Mouse (Mus musculus) embryonic facial prominence, embryonic 14.5 days (tissue): ENCODE measurements around the gene Tnfaip3. TPM values are rescaled to one million over a fixed set of nuclear protein-coding genes. Genes with fewer than 3 reads are reported as not detected.

Source experiments
- ATAC-seq: fragments of 200-750 bp; cut with Nextera tagmentation; 2 replicates; pipeline ENCODE4 v1.8.0; 2017; ENCODE audit warnings: low read depth, moderate number of reproducible peaks, moderate TSS enrichment
- DNase-seq: peaks from one replicate; pipeline ENCODE4 v3.0.0-alpha.2; 2015; ENCODE audit warnings: low spot score
- H3K27ac ChIP-seq: fragments of 300-500 bp; sonication (generic); replicated peaks from 2 replicates; pipeline ENCODE4 v1.5.1; 2014; ENCODE audit warnings: low read depth, mild to moderate bottlenecking, low read length, moderate library complexity
- H3K27me3 ChIP-seq: fragments of 300-500 bp; sonication (generic); replicated peaks from 2 replicates; pipeline ENCODE4 v1.6.1; 2014; ENCODE audit warnings: low read length; ENCODE audit not compliant: control insufficient read depth, insufficient read depth
- H3K36me3 ChIP-seq: fragments of 300-500 bp; sonication (generic); 2 replicates; pipeline ENCODE4 v1.6.1; 2014; ENCODE audit warnings: low read length, mixed read lengths; ENCODE audit not compliant: control insufficient read depth, insufficient read depth
- H3K4me1 ChIP-seq: fragments of 300-500 bp; sonication (generic); 2 replicates; pipeline ENCODE4 v1.6.1; 2014; ENCODE audit warnings: antibody characterized with exemption, low read length; ENCODE audit not compliant: control insufficient read depth, insufficient read depth
- H3K4me2 ChIP-seq: fragments of 300-500 bp; sonication (generic); 2 replicates; pipeline ENCODE4 v1.6.1; 2014; ENCODE audit warnings: low read depth, mild to moderate bottlenecking, low read length, moderate library complexity, mixed read lengths
- H3K4me3 ChIP-seq: fragments of 300-500 bp; sonication (generic); 2 replicates; pipeline ENCODE4 v1.5.1; 2014; ENCODE audit warnings: low read depth, mild to moderate bottlenecking, low read length
- H3K9ac ChIP-seq: fragments of 300-500 bp; sonication (generic); 2 replicates; pipeline ENCODE4 v1.6.1; 2014; ENCODE audit warnings: low read depth, mild to moderate bottlenecking, low read length, moderate library complexity, mixed read lengths
- H3K9me3 ChIP-seq: fragments of 300-500 bp; sonication (generic); 2 replicates; pipeline ENCODE4 v1.6.1; 2016; ENCODE audit warnings: low read length; ENCODE audit not compliant: control insufficient read depth
- WGBS: fragments of 180-500 bp; shearing (Covaris S2); extraction: QIAGEN DNeasy Blood & Tissue Kit; methylation state at CpG from one replicate; pipeline ENCODE4 v1.1.7; 2014; 5-methylcytosine and 5-hydroxymethylcytosine counted together
- polyA plus RNA-seq: library from polyadenylated mRNA; unstranded; fragments of >200 nt; fragmentation: Nextera tagmentation; extraction: Ambion mirVana; gene quantifications from 2 replicates; pipeline ENCODE4 v1.2.1, GENCODE M21; 2014

Gene Tnfaip3
- polyA plus RNA-seq, 1 experiment from 2014 or later, result 4.7 TPM

DNA sequence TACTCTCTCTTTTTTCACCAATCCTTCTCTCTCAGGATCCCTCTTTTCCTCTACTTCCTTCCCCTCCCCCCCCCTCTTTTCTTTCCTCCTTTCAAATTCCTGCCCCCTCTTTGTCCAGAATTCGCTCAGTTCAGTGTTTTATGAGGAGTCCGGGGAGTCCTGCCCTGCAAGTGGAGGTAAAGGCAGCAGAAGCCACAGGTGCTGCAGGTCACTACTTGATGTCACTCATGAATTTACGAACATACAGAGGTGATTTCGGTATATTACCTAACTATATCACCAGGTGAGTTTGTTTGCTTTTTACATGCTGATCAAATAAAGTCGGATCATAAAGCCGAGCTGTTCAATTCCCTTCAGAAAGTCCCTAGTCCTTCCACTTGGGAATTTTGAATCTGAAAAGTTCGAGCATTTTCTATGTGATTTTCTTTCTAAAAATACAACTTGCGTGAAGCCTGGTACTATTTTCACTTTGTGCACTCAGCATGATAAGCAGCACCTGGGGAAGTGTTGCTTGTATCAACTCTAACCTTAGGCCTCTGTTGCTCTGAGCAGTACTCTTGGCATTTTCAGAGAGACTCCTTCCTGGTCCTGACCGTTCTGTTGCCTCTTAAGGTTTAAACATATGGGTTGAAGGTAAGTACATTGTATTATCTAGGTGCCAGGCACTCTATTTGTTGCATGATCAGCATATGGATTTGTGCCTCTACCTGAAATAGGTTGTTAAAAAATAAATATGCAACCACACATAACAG, 29.5 kb upstream of the Tnfaip3 start:
- no peak overlapping the region for H3K4me2 ChIP-seq
- 87% methylated on average over 9 of the region's 9 CpGs for WGBS
- no peaks in the 10 kb centered on the region for H3K4me1 ChIP-seq
- DNase-seq, result no peak
- no peak overlapping the region for H3K4me3 ChIP-seq
- no peaks in the 10 kb centered on the region for H3K36me3 ChIP-seq
- no peaks in the 10 kb centered on the region for H3K27me3 ChIP-seq
- no peak overlapping the region for H3K9ac ChIP-seq
- no peaks in the 10 kb centered on the region for H3K9me3 ChIP-seq
- no peak overlapping the region for H3K27ac ChIP-seq
- no peak for ATAC-seq

DNA sequence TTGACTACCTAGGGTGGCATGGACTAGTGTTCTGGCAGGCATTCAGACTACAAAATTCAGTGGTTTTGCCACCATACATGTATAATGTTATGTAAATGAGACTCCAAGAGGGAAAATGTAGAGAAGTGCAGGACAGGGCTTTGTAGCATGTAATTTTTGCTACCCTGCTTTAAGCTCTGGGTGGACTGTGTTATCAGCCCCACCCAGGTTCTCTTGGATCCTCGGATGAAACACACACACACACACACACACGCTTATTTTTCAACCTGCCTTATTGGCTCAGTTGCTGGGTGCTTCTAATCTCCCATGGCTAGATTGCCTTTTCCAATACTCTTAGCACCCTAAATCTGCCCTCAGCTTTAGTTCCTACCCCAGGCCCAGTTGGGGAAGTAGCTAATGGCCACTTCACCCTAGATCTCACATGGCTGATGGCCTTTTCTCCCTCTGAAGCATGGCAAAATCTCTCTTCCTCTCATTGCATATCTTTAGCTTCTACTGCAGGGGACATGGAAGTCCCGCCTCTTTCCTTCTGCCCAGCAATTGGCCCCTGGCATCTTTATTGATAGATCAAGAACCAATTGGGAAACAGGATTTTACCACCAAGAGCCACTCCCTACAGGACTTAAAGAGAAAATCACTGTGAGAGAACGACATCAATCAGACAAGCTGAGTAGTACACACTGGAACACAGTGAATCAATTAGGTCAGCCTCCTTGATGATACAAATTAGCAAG, 28.2 kb upstream of the Tnfaip3 start:
- Histone ChIP-seq H3K4me1 (no peaks in the 10 kb centered on the region), H3K4me2 (no peak overlapping the region), H3K4me3 (no peak overlapping the region), H3K36me3 (no peaks in the 10 kb centered on the region), H3K27ac (no peak overlapping the region), H3K27me3 (no peaks in the 10 kb centered on the region), H3K9ac (no peak overlapping the region), H3K9me3 (no peaks in the 10 kb centered on the region)
- 69% methylated on average over 4 of the region's 4 CpGs for WGBS
- peak; percentile 29 for DNase-seq
- ATAC-seq, result no peak

DNA sequence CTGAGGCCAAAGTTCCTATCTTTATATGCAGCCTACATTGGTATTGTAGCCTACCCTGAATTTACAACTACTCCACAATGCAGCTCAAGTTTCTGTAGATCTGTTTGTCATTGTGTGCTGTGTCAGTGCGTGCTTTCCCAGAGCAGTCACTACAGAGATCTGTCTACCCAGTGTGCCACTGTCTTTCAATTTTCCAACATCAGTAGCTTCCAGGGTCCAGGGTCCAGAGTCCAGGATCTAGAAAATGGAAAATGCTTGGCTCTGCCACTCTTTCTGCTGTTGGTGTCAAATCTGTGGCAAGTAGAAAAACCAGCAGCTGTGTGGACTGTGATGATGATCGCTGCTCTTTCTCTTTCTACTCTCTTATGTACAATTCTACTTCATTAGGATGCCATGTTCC, 24.7 kb upstream of the Tnfaip3 start:
- Histone ChIP-seq H3K4me3 (no peak overlapping the region), H3K9ac (no peak overlapping the region), H3K4me1 (no peaks in the 10 kb centered on the region), H3K9me3 (no peaks in the 10 kb centered on the region), H3K4me2 (no peak overlapping the region), H3K27me3 (no peaks in the 10 kb centered on the region), H3K36me3 (no peaks in the 10 kb centered on the region), H3K27ac (no peak overlapping the region)
- DNase-seq (no peak), ATAC-seq (no peak)
- WGBS, result 84% methylated on average over 2 of the region's 2 CpGs

DNA sequence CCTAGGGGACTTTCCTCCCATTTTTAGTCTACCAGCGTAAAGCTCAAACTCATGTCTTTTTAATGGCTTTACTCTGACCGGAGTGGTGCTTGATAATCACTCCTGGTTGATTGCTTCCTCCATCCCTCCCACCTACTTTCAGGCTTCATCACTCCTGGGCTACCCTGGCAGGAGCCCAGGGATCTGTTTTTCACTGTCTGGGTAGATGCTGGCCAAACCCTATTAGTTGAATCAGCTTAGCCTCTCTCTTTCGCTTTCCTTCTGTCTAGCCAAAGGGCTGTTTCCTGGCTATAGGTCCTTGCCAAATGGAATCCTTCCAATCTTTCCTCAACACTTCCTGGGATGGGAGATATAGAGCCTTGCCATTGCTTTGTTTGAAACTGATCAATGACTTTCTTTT, 19.3 kb upstream of the Tnfaip3 start:
- no peak overlapping the region for H3K4me2 ChIP-seq
- no peaks in the 10 kb centered on the region for H3K27me3 ChIP-seq
- H3K9ac ChIP-seq, result no peak overlapping the region
- H3K36me3 ChIP-seq, result no peaks in the 10 kb centered on the region
- ATAC-seq, result no peak
- no peaks in the 10 kb centered on the region for H3K9me3 ChIP-seq
- no peaks in the 10 kb centered on the region for H3K4me1 ChIP-seq
- H3K4me3 ChIP-seq, result no peak overlapping the region
- 76% methylated on average over 3 of the region's 3 CpGs for WGBS
- H3K27ac ChIP-seq, result no peak overlapping the region
- DNase-seq, result peak; percentile 14

DNA sequence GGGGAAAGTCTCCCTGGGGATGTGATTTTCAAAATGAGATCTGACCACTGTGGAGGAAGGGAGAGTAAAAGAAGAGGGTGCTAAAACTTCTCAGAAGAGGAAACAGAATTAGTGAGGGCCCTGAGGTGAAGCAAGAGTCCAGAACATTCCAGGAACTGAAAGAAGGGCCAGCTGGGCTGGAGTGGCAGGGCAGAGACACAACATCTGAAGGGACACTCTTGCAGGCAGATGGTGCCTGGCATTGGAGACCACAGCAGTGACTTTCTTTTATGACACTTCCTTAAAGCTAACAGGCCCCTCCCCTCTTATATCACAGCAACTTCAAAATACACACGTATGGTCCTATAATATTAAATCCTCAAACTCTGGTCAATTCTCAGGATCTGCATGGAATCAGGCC, 18.2 kb upstream of the Tnfaip3 start:
- Histone ChIP-seq H3K36me3 (no peaks in the 10 kb centered on the region), H3K9me3 (no peaks in the 10 kb centered on the region), H3K27me3 (no peaks in the 10 kb centered on the region), H3K27ac (no peak overlapping the region), H3K4me1 (no peaks in the 10 kb centered on the region), H3K9ac (no peak overlapping the region), H3K4me3 (no peak overlapping the region), H3K4me2 (no peak overlapping the region)
- WGBS, result 77% methylated on average over 1 of the region's 1 CpGs
- ATAC-seq, result no peak
- DNase-seq, result no peak

DNA sequence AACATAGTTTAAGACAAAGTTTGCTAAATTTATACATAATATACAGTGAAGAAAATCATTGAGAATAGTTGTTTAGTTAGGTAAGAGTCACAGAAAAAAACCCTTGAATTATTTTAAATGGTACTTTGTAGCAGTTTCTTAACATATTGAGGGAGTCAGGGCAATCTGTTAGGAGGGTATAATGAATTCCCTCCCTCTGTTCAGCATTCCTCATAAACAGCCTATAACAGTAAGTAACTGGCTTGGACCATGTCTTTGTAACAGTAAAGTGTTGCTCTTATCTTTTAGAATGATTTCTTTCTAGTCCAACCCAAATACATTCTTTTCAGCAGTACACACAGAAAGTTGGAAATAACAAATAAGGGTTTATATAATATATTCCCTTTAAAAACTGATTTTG, 16.4 kb upstream of the Tnfaip3 start:
- no peaks in the 10 kb centered on the region for H3K36me3 ChIP-seq
- H3K4me2 ChIP-seq, result no peak overlapping the region
- H3K9me3 ChIP-seq, result no peaks in the 10 kb centered on the region
- H3K27me3 ChIP-seq, result no peaks in the 10 kb centered on the region
- no peak overlapping the region for H3K9ac ChIP-seq
- ATAC-seq (no peak), DNase-seq (no peak)
- no peaks in the 10 kb centered on the region for H3K4me1 ChIP-seq
- H3K4me3 ChIP-seq, result no peak overlapping the region
- no peak overlapping the region for H3K27ac ChIP-seq

DNA sequence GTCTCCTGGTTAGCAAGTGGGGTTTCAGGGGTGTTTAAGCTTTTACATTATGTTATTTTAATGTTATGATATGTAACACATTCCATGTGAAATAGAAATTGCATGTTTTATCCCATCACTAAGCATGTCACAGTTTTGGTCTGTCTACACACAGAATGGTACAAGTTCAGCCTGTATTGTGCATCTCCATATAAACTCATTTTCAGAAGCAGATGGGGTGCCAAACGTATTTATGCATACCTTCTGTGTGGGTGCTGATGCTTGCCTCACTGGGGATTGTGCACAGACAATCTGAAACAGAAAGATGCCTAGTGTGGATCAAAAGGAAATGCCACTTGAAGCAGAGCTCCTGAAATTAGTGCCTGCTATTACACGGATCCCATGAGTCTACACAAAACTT, 15.2 kb upstream of the Tnfaip3 start:
- no peaks in the 10 kb centered on the region for H3K9me3 ChIP-seq
- no peak for ATAC-seq
- no peaks in the 10 kb centered on the region for H3K4me1 ChIP-seq
- H3K4me2 ChIP-seq, result no peak overlapping the region
- H3K4me3 ChIP-seq, result no peak overlapping the region
- no peak for DNase-seq
- 74% methylated on average over 2 of the region's 2 CpGs for WGBS
- H3K36me3 ChIP-seq, result no peaks in the 10 kb centered on the region
- no peaks in the 10 kb centered on the region for H3K27me3 ChIP-seq
- no peak overlapping the region for H3K9ac ChIP-seq
- no peak overlapping the region for H3K27ac ChIP-seq

DNA sequence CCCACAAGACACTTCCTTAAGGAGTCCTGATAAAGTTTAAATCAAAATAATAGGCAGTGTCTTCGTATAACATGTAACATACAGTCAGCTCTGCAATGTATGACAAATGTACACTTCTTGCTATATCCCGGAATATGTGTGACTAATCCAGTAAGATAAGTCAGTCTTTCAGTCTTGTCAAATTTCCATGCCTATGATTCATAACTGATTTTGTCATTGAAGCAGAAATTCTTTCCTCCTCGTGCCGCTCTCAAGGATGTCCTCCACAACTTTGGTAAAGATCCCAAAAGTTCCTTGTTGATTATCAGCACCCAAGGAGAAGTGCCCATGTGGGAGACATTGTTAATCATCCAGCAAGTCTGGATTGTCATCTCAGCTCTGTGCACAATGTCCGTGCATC, 11.3 kb upstream of the Tnfaip3 start:
- Histone ChIP-seq H3K36me3 (no peaks in the 10 kb centered on the region), H3K4me1 (no peaks in the 10 kb centered on the region), H3K4me2 (no peak overlapping the region), H3K9me3 (no peaks in the 10 kb centered on the region), H3K27me3 (no peaks in the 10 kb centered on the region), H3K9ac (no peak overlapping the region), H3K27ac (no peak overlapping the region), H3K4me3 (no peak overlapping the region)
- ATAC-seq, result no peak
- DNase-seq, result no peak
- 91% methylated on average over 5 of the region's 5 CpGs for WGBS

DNA sequence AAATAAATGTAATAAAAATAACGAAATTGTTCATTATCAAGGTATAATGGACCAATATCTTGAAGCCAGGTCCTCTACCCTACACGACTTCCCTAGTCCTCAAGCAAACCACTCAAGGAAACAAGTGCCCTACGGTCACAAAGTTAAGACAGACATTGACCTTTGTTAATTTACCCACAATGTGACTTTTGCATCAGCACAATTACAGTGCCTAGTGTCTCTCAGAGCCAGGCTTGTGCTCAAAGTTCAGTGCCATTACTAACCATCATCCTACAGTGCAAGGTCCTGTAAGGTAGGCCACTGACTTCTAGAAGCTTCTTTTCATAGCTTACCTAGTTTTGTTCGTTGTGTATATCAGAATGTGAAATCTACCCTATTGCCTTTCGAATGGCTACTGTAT, 8.9 kb upstream of the Tnfaip3 start:
- WGBS, result 83% methylated on average over 5 of the region's 5 CpGs
- no peaks in the 10 kb centered on the region for H3K4me1 ChIP-seq
- H3K4me2 ChIP-seq, result no peak overlapping the region
- H3K9me3 ChIP-seq, result no peaks in the 10 kb centered on the region
- DNase-seq, result no peak
- no peak overlapping the region for H3K4me3 ChIP-seq
- no peak for ATAC-seq
- no peak overlapping the region for H3K9ac ChIP-seq
- no peaks in the 10 kb centered on the region for H3K27me3 ChIP-seq
- H3K36me3 ChIP-seq, result no peaks in the 10 kb centered on the region
- H3K27ac ChIP-seq, result no peak overlapping the region
